Mouse (Mus musculus) C2C12 (cell line): ENCODE data around the gene Spsb4.

Experiments
- CEBPB ChIP-seq: IDR thresholded peaks from one replicate; pipeline ENCODE4 v1.6.1; 2011; ENCODE audit warnings: low read depth, mild to moderate bottlenecking, control low read depth, moderate library complexity
- CTCF ChIP-seq: IDR thresholded peaks from one replicate; pipeline ENCODE4 v1.5.1; 2011; ENCODE audit not compliant: control insufficient read depth, insufficient read depth, insufficient read length
- MAX ChIP-seq: IDR thresholded peaks from one replicate; pipeline ENCODE4 v1.6.1; 2011; ENCODE audit warnings: mild to moderate bottlenecking, control low read depth
- MYOD1 ChIP-seq: IDR thresholded peaks from one replicate; pipeline ENCODE4 v1.6.1; 2011; ENCODE audit warnings: low read depth; ENCODE audit not compliant: control insufficient read depth, insufficient read length
- MYOG ChIP-seq: IDR thresholded peaks from one replicate; pipeline ENCODE4 v1.6.1; 2011; ENCODE audit not compliant: control insufficient read depth, insufficient read length; ENCODE audit errors: extremely low read depth
- USF1 ChIP-seq: IDR thresholded peaks from one replicate; pipeline ENCODE4 v1.6.1; 2011; ENCODE audit warnings: low read depth, mild to moderate bottlenecking, control low read depth, moderate library complexity

- TF ChIP-seq CTCF (no peak), CEBPB (no peak), MYOD1 (no peak), USF1 (no peak), MYOG (no peak), MAX (no peak)
These were observed 49.1 kb upstream of the Spsb4 start for GRCm38 (mm10) chr9:97067761-97068160.
